In genomic region chr10:20905831-20906230, GRCm38 (mm10) we compare ENCODE assay signal across 21 mouse cellular contexts. TPM values are rescaled to one million over a fixed set of nuclear protein-coding genes. Genes with fewer than 3 reads are reported as not detected.
DNase-seq lines count a peak whose midpoint lies in the region; ATAC-seq and TF ChIP-seq lines count a peak whose summit lies in the region.
"Had no signal": no experiment of that assay in that cellular context is flagged by ENCODE, and none has a peak within 500 bp of the region (broad histone marks: within the 10 kb centered on the region; RNA-seq: fewer than 3 reads in every experiment).

No protein-coding gene starts in this region.

- H3K4me1 ChIP-seq in heart, embryonic 15.5 days (replicated peaks) = peaks cover 5% of the 10 kb centered on the region; the same call in 1 of the 2 replicates
- H3K4me1 ChIP-seq in liver, postnatal 0 days (ENCODE audit: insufficient read depth) = peaks cover 25% of the 10 kb centered on the region
- H3K4me1 ChIP-seq: limb, embryonic 10.5 days had no signal

- H3K36me3 ChIP-seq in heart, embryonic 15.5 days = no peaks in the 10 kb centered on the region
- no peaks in the 10 kb centered on the region for H3K36me3 ChIP-seq in liver, postnatal 0 days (replicated peaks; ENCODE audit: insufficient read depth, low read length)
- H3K36me3 ChIP-seq: embryonic facial prominence, embryonic 15.5 days; limb, embryonic 10.5 days had no signal

- TF ChIP-seq CTCF in liver, postnatal 0 days (IDR thresholded peaks at IDR 0.05; ENCODE audit: low read depth) = no peak

- H3K4me2 ChIP-seq in heart, embryonic 15.5 days = no peak overlapping the region
- H3K4me2 ChIP-seq in liver, postnatal 0 days (ENCODE audit: low read depth, low read length) = peak overlapping the region; percentile 40
- H3K4me2 ChIP-seq: embryonic facial prominence, embryonic 15.5 days had no signal

- no peak for DNase-seq in heart, adult 8-10 months (ENCODE audit: low spot score)
- DNase-seq in c-Kit-positive CD71-positive TER-119-positive erythroid progenitor cells, embryonic 14.5 days (ENCODE audit: low spot score) = peak; percentile 54
- DNase-seq in liver = peak; percentile 80
- DNase-seq in liver, postnatal 0 days = peak; percentile 24
- DNase-seq in thymus, postnatal 10 days (ENCODE audit: low spot score in 2 of 2) = no peak
- no peak for DNase-seq in kidney, postnatal 14 days
- DNase-seq: adrenal gland, postnatal 14 days; cerebellum, adult 2 months; cerebellum, postnatal 36 days; gastrocnemius, adult 2 months; kidney, adult 18-20 months; kidney, postnatal 10 days; lung, adult 18-20 months; right cerebral cortex, postnatal 14 days had no signal

- WGBS in heart, embryonic 15.5 days = 63% methylated on average over 4 of the region's 4 CpGs
- 57% methylated on average over 4 of the region's 4 CpGs for WGBS in liver, postnatal 0 days (ENCODE audit: insufficient replicate concordance)

- no peaks in the 10 kb centered on the region for H3K27me3 ChIP-seq in heart, embryonic 15.5 days
- no peaks in the 10 kb centered on the region for H3K27me3 ChIP-seq in liver, postnatal 0 days (ENCODE audit: insufficient read depth, low read length)
- H3K27me3 ChIP-seq: embryonic facial prominence, embryonic 15.5 days had no signal

- no peak overlapping the region for H3K9ac ChIP-seq in heart, embryonic 15.5 days
- no peak overlapping the region for H3K9ac ChIP-seq in liver, postnatal 0 days (replicated peaks)
- H3K9ac ChIP-seq: embryonic facial prominence, embryonic 15.5 days had no signal

- H3K4me3 ChIP-seq in heart, embryonic 15.5 days = no peak overlapping the region
- H3K4me3 ChIP-seq in liver, postnatal 0 days (ENCODE audit: low read depth, low read length) = no peak overlapping the region
- H3K4me3 ChIP-seq: embryonic facial prominence, embryonic 15.5 days; gastrocnemius, adult 2 months; layer of hippocampus, adult 2 months; limb, embryonic 10.5 days had no signal

- H3K9me3 ChIP-seq in heart, embryonic 15.5 days (replicated peaks) = no peaks in the 10 kb centered on the region
- no peaks in the 10 kb centered on the region for H3K9me3 ChIP-seq in liver, postnatal 0 days (ENCODE audit: low read length)
- H3K9me3 ChIP-seq: embryonic facial prominence, embryonic 15.5 days; limb, embryonic 10.5 days had no signal

- ATAC-seq in heart, embryonic 15.5 days (replicated peaks; ENCODE audit: insufficient number of reproducible peaks, insufficient read depth, low FRiP score, low read depth) = no peak
- ATAC-seq in liver, postnatal 0 days = peak; percentile 63
- ATAC-seq: activated CD4-positive, CD25-positive, alpha-beta regulatory T cell, adult 4 months; hindbrain, postnatal 0 days; midbrain, embryonic 16.5 days had no signal

- H3K27ac ChIP-seq in heart, embryonic 15.5 days = peak overlapping the region; percentile 9; the same call in 1 of the 2 replicates
- H3K27ac ChIP-seq in liver, postnatal 0 days (ENCODE audit: low read depth) = peak overlapping the region; percentile 73
- H3K27ac ChIP-seq: embryonic facial prominence, embryonic 15.5 days; gastrocnemius, adult 2 months; hindbrain, postnatal 0 days; layer of hippocampus, adult 2 months; limb, embryonic 10.5 days had no signal

- TF ChIP-seq EP300 in liver, postnatal 0 days (IDR thresholded peaks at IDR 0.05; ENCODE audit: low read depth) = peak; percentile 19; the same call in 1 of the 2 replicates

RNA-seq across cellular contexts. Expression of gene Ahi1, which starts 46.5 kb away (rescaled TPM):
- 2.7 and 5.1 TPM in 2 replicates for polyA plus RNA-seq in heart, embryonic 15.5 days (2015; fragmentation: Nextera tagmentation; extraction: Ambion mirVana)
- 1 to 10 TPM in 3 of 4 experiments, under 1 TPM in 1; 0.79 to 1.6 (median 1.5) TPM for total RNA-seq in heart, adult 8-10 months (2022)
- polyA plus RNA-seq in liver, postnatal 0 days (2015; fragmentation: Nextera tagmentation; extraction: Ambion mirVana) = 2.3 and 2.6 TPM in 2 replicates

Comparison
In these comparisons a context has a peak if more than half of its experiments do, and no peak if none do; other contexts are left out.
1. DNase-seq: peak in c-Kit-positive CD71-positive TER-119-positive erythroid progenitor cells, embryonic 14.5 days (single experiment), liver (single experiment) and liver, postnatal 0 days (single experiment); none in heart, adult 8-10 months (single experiment), thymus, postnatal 10 days (0 of 2) and kidney, postnatal 14 days (single experiment).